Mouse (Mus musculus): ENCODE data around the gene Cep128.
"Not testable (repeated sequence)": the region's sequence is repeated elsewhere in the genome, so short reads cannot be mapped to it uniquely, and the experiment has no call there.

The Cep128 gene

GRCm38 (mm10) chr12:91062681-91063080 is 321.5 kb downstream of the Cep128 start:
- DNase-seq (ENCODE audit: low spot score): no peak

- DNase-seq (ENCODE audit: low spot score): no peak
These were observed 324.4 kb downstream of the Cep128 start for GRCm38 (mm10) chr12:91059704-91060318.

- no peak for DNase-seq (ENCODE audit: low spot score)
These were observed 327.3 kb downstream of the Cep128 start for GRCm38 (mm10) chr12:91056885-91057284.

GRCm38 (mm10) chr12:91052301-91052700 is 331.9 kb downstream of the Cep128 start:
- DNase-seq (ENCODE audit: low spot score): no peak

GRCm38 (mm10) chr12:91050593-91051325 is 333.4 kb downstream of the Cep128 start:
- DNase-seq (ENCODE audit: low spot score): peak; percentile 8

GRCm38 (mm10) chr12:91041363-91041762 is 342.8 kb downstream of the Cep128 start:
- no peak for DNase-seq (ENCODE audit: low spot score)

- no peak for DNase-seq (ENCODE audit: low spot score)
These were observed 343.8 kb downstream of the Cep128 start for GRCm38 (mm10) chr12:91040267-91040905.

GRCm38 (mm10) chr12:91029116-91029515 is 355.1 kb downstream of the Cep128 start:
- no peak for DNase-seq (ENCODE audit: low spot score)

- DNase-seq (ENCODE audit: low spot score): no peak
These were observed 356.5 kb downstream of the Cep128 start for GRCm38 (mm10) chr12:91027681-91028080.

- no peak for DNase-seq (ENCODE audit: low spot score)
These were observed 357.1 kb downstream of the Cep128 start for GRCm38 (mm10) chr12:91027100-91027499.

- no peak for DNase-seq (ENCODE audit: low spot score)
These were observed 369.1 kb downstream of the Cep128 start for GRCm38 (mm10) chr12:91015075-91015474.

- no peak for DNase-seq (ENCODE audit: low spot score)
These were observed 371.2 kb downstream of the Cep128 start for GRCm38 (mm10) chr12:91013043-91013442.

GRCm38 (mm10) chr12:91012184-91012583 is 372.0 kb downstream of the Cep128 start:
- DNase-seq (ENCODE audit: low spot score): no peak

- no peak for DNase-seq (ENCODE audit: low spot score)
These were observed 375.5 kb downstream of the Cep128 start for GRCm38 (mm10) chr12:91008736-91009135.

GRCm38 (mm10) chr12:91008170-91008569 is 376.0 kb downstream of the Cep128 start:
- DNase-seq (ENCODE audit: low spot score): no peak

GRCm38 (mm10) chr12:90997539-90997938 is 386.7 kb downstream of the Cep128 start:
- DNase-seq (ENCODE audit: low spot score): no peak

- no peak for DNase-seq (ENCODE audit: low spot score)
These were observed 390.9 kb downstream of the Cep128 start for GRCm38 (mm10) chr12:90993331-90993730.

GRCm38 (mm10) chr12:90987782-90988181 is 396.4 kb downstream of the Cep128 start:
- DNase-seq (ENCODE audit: low spot score): no peak

- DNase-seq (ENCODE audit: low spot score): no peak
These were observed 396.9 kb downstream of the Cep128 start for GRCm38 (mm10) chr12:90987259-90987658.

- no peak for DNase-seq (ENCODE audit: low spot score)
These were observed 402.2 kb downstream of the Cep128 start for GRCm38 (mm10) chr12:90982018-90982417.

- not testable (repeated sequence) for DNase-seq (ENCODE audit: low spot score)
These were observed 407.8 kb downstream of the Cep128 start for GRCm38 (mm10) chr12:90976406-90976805.

GRCm38 (mm10) chr12:90975429-90975828 is 408.8 kb downstream of the Cep128 start:
- DNase-seq (ENCODE audit: low spot score): no peak

GRCm38 (mm10) chr12:90971156-90971555 is 413.1 kb downstream of the Cep128 start:
- DNase-seq (ENCODE audit: low spot score): no peak
